7 mouse cellular contexts compared by ENCODE assay signal in the genomic region with DNA sequence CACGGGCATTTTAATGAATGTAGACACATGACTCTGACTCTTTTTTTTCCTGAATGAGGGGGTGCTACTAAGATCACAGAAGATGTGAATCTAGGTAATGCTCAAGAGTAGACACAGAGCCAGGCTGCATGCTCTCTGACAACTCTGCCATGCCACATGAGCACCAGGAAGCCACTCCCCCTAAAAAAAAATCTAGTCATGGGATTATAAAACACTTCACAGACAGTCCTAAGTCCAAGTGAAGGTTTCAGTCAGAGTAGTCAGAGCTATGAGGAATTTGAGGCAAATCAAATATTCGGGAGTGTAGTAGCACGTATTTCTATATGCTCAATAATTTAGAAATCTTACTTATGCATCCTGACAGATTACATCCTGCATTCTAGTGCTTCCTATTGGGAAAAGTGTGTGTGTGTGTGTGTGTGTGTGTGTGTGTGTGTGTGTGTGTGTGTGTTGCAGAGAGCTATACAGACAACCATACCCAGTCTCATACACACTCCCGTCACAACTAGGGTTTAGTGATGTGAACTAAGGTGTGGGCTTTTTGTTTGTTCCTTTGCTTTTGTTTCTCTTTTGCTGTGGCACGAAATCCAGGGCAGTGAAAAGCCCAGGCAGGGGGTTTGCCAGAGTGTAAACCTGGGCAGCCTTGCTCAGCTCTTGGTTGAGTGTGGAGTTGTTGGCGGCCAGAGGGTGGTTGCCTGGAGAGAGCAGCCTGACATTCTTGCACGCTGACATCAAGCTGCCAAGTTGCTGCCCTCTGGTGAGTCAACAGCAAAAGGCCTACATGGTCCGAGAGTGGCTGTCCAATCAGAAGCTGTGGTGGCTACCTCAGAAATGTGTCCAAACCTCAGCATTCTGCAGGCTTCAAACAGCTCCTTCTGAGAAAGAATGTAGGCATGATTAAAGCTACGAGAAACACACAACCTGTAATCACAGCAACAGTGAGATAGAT.
DNase-seq lines count a peak whose midpoint lies in the region; ATAC-seq and TF ChIP-seq lines count a peak whose summit lies in the region.

No protein-coding gene starts in this region.

- TF ChIP-seq CTCF in hindbrain, postnatal 0 days (IDR thresholded peaks at IDR 0.05; ENCODE audit: low read depth), result peak; percentile 50

- no peaks in the 10 kb centered on the region for H3K9me3 ChIP-seq in forebrain, embryonic 11.5 days (ENCODE audit: control insufficient read depth, low read length)
- no peaks in the 10 kb centered on the region for H3K9me3 ChIP-seq in hindbrain, postnatal 0 days (ENCODE audit: low read length)
- no peaks in the 10 kb centered on the region for H3K9me3 ChIP-seq in limb, embryonic 14.5 days (ENCODE audit: control insufficient read depth, low read length)
- no peaks in the 10 kb centered on the region for H3K9me3 ChIP-seq in neural tube, embryonic 15.5 days (replicated peaks)

- DNase-seq in MN1 (ENCODE audit: low spot score), result peak; percentile 66
- DNase-seq in adrenal gland, adult 18-20 months (ENCODE audit: low spot score in 2 of 2), result peak; percentile 38 to 41
- DNase-seq in forebrain, embryonic 11.5 days (ENCODE audit: low spot score), result peak; percentile 54
- DNase-seq in hindbrain, postnatal 0 days (ENCODE audit: low spot score), result peak; percentile 76
- DNase-seq in limb, embryonic 14.5 days (ENCODE audit: low spot score), result peak; percentile 55
- no peak for DNase-seq in thymus, postnatal 25 days

- no peaks in the 10 kb centered on the region for H3K4me1 ChIP-seq in forebrain, embryonic 11.5 days (replicated peaks; ENCODE audit: control insufficient read depth, insufficient read depth, low read length)
- no peaks in the 10 kb centered on the region for H3K4me1 ChIP-seq in hindbrain, postnatal 0 days (ENCODE audit: insufficient read depth, low read length)
- peaks cover 11% of the 10 kb centered on the region; the same call in 1 of the 2 replicates for H3K4me1 ChIP-seq in limb, embryonic 14.5 days (ENCODE audit: control insufficient read depth, insufficient read depth, low read length)
- H3K4me1 ChIP-seq in neural tube, embryonic 15.5 days, result no peaks in the 10 kb centered on the region

- no peaks in the 10 kb centered on the region for H3K36me3 ChIP-seq in forebrain, embryonic 11.5 days (ENCODE audit: control insufficient read depth, insufficient read depth, low read length)
- no peaks in the 10 kb centered on the region for H3K36me3 ChIP-seq in hindbrain, postnatal 0 days (ENCODE audit: insufficient read depth, low read length)
- no peaks in the 10 kb centered on the region for H3K36me3 ChIP-seq in limb, embryonic 14.5 days (ENCODE audit: control insufficient read depth, insufficient read depth, low read length)
- H3K36me3 ChIP-seq in neural tube, embryonic 15.5 days, result no peaks in the 10 kb centered on the region

- H3K4me2 ChIP-seq in forebrain, embryonic 11.5 days (ENCODE audit: low read depth, low read length, severe bottlenecking), result no peak overlapping the region
- H3K4me2 ChIP-seq in hindbrain, postnatal 0 days (ENCODE audit: low read depth, low read length), result no peak overlapping the region
- no peak overlapping the region for H3K4me2 ChIP-seq in limb, embryonic 14.5 days (replicated peaks; ENCODE audit: low read depth, low read length, severe bottlenecking)
- no peak overlapping the region for H3K4me2 ChIP-seq in neural tube, embryonic 15.5 days

- no peak for TF ChIP-seq POLR2A in limb, embryonic 14.5 days (IDR thresholded peaks at IDR 0.05; ENCODE audit: borderline replicate concordance, extremely low read depth, insufficient read depth, insufficient read length)

- no peaks in the 10 kb centered on the region for H3K27me3 ChIP-seq in forebrain, embryonic 11.5 days (ENCODE audit: control insufficient read depth, insufficient read depth, low read length)
- H3K27me3 ChIP-seq in hindbrain, postnatal 0 days (ENCODE audit: insufficient read depth, low read length), result no peaks in the 10 kb centered on the region
- no peaks in the 10 kb centered on the region for H3K27me3 ChIP-seq in limb, embryonic 14.5 days (ENCODE audit: control insufficient read depth, insufficient read depth, low read length)
- H3K27me3 ChIP-seq in neural tube, embryonic 15.5 days (replicated peaks), result no peaks in the 10 kb centered on the region

- no peak overlapping the region for H3K9ac ChIP-seq in forebrain, embryonic 11.5 days (ENCODE audit: low read length)
- no peak overlapping the region for H3K9ac ChIP-seq in hindbrain, postnatal 0 days (replicated peaks; ENCODE audit: low read length)
- H3K9ac ChIP-seq in limb, embryonic 14.5 days (ENCODE audit: low read depth, low read length, severe bottlenecking), result no peak overlapping the region
- H3K9ac ChIP-seq in neural tube, embryonic 15.5 days (replicated peaks), result no peak overlapping the region

- no peak overlapping the region for H3K4me3 ChIP-seq in forebrain, embryonic 11.5 days (ENCODE audit: low read depth, low read length)
- no peak overlapping the region for H3K4me3 ChIP-seq in hindbrain, postnatal 0 days (ENCODE audit: low read length)
- H3K4me3 ChIP-seq in limb, embryonic 14.5 days (replicated peaks; ENCODE audit: low read length), result no peak overlapping the region
- no peak overlapping the region for H3K4me3 ChIP-seq in neural tube, embryonic 15.5 days (replicated peaks)

- ATAC-seq in forebrain, embryonic 11.5 days (replicated peaks; ENCODE audit: low FRiP score), result peak; percentile 67; the same call in 1 of the 2 replicates
- ATAC-seq in hindbrain, postnatal 0 days, result peak; percentile 95
- ATAC-seq in limb, embryonic 14.5 days (ENCODE audit: low FRiP score, low read depth), result peak; percentile 81
- ATAC-seq in neural tube, embryonic 15.5 days (ENCODE audit: low FRiP score), result peak; percentile 77; the same call in 1 of the 2 replicates

- WGBS in forebrain, embryonic 11.5 days, result 54% methylated on average over 9 of the region's 9 CpGs
- WGBS in hindbrain, postnatal 0 days, result 49% methylated on average over 9 of the region's 9 CpGs
- WGBS in limb, embryonic 14.5 days, result 43% methylated on average over 9 of the region's 9 CpGs
- 56% methylated on average over 9 of the region's 9 CpGs for WGBS in neural tube, embryonic 15.5 days

- no peak overlapping the region for H3K27ac ChIP-seq in forebrain, embryonic 11.5 days (ENCODE audit: low read depth, low read length)
- no peak overlapping the region for H3K27ac ChIP-seq in hindbrain, postnatal 0 days
- H3K27ac ChIP-seq in limb, embryonic 14.5 days (replicated peaks; ENCODE audit: low read depth, low read length), result no peak overlapping the region
- H3K27ac ChIP-seq in neural tube, embryonic 15.5 days (replicated peaks), result no peak overlapping the region
